Mouse (Mus musculus): Measurements from ENCODE around the gene Rgl1.

- TF ChIP-seq CTCF (IDR thresholded peaks at IDR 0.05; ENCODE audit: borderline replicate concordance, control insufficient read depth, extremely low read depth, insufficient read depth, low read length, poor library complexity): no peak
- no peak for TF ChIP-seq POLR2A (IDR thresholded peaks at IDR 0.05; ENCODE audit: control insufficient read depth, extremely low read depth, insufficient read depth, low read length, poor library complexity)
Measured at GRCm38 (mm10) chr1:152717329-152717728, 48.8 kb downstream of the Rgl1 start.
